Mouse (Mus musculus): ENCODE measurements at regions not wholly inside any gene's neighbourhood (a gene's known extent, or its start where the extent isn't known, plus 50 kb on each side); places are given as distances from the start of the nearest gene placed in this dataset.

DNA sequence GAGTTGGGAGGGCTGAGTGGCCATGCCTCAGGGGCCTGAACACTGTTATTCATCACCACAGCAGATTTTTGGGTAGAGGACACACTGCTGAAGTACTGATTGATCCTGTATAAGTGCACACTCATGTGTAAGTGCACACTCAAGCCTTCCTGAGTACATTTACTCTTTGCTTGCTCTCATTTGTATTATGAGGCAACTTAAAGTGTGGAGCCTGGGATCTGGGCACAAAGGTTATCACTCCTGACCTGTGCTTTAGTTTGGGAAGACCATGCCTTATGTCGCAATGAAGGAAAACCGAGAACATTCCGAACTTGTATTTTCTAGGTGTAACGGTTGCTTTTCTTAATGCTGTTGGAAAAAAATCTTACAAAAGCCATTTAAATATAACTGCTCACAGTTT is 182.2 kb upstream of the Fam3c start:
- no peak for DNase-seq (ENCODE audit: low spot score)
- Histone ChIP-seq H3K36me3 (ENCODE audit: control insufficient read depth, insufficient read depth, low read length) (no peaks in the 10 kb centered on the region), H3K27ac (replicated peaks) (no peak overlapping the region), H3K4me2 (replicated peaks; ENCODE audit: low read depth) (no peak overlapping the region), H3K27me3 (ENCODE audit: control insufficient read depth, insufficient read depth, low read length) (no peaks in the 10 kb centered on the region), H3K4me1 (replicated peaks; ENCODE audit: control insufficient read depth, insufficient read depth) (no peaks in the 10 kb centered on the region), H3K9ac (ENCODE audit: low read length) (no peak overlapping the region), H3K4me3 (ENCODE audit: low read depth, low read length) (no peak overlapping the region), H3K9me3 (ENCODE audit: control insufficient read depth, low read length) (no peaks in the 10 kb centered on the region)
- WGBS: 86% methylated on average over 4 of the region's 4 CpGs
- ATAC-seq (ENCODE audit: low FRiP score, low TSS enrichment): no peak
- TF ChIP-seq EP300 (optimal IDR thresholded peaks at IDR 0.05): no peak

DNA sequence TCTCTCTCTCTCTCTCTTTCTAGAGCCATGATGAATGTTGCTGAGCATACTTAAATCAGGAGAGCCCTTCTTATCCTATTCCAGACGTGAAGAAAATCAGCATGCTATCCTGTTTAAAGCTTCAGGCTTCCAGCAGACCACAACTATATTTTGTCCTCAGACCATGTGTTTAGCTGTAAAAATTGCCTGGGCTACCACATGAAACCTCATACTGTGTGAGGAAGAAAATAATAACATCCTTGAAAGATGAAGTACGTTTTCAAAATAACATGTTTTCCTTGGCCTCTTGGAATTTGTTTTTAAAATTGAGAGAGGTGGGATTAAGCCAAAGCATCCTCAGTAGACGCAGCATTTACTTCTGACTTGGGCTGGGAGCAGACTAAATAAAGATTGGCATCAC is 168.3 kb upstream of the Fam3c start:
- Histone ChIP-seq H3K36me3 (ENCODE audit: control insufficient read depth, insufficient read depth, low read length) (no peaks in the 10 kb centered on the region), H3K27me3 (ENCODE audit: control insufficient read depth, insufficient read depth, low read length) (no peaks in the 10 kb centered on the region), H3K27ac (replicated peaks) (no peak overlapping the region), H3K4me2 (replicated peaks; ENCODE audit: low read depth) (no peak overlapping the region), H3K9ac (ENCODE audit: low read length) (no peak overlapping the region), H3K4me3 (ENCODE audit: low read depth, low read length) (no peak overlapping the region), H3K9me3 (ENCODE audit: control insufficient read depth, low read length) (no peaks in the 10 kb centered on the region), H3K4me1 (replicated peaks; ENCODE audit: control insufficient read depth, insufficient read depth) (no peaks in the 10 kb centered on the region)
- ATAC-seq (ENCODE audit: low FRiP score, low TSS enrichment): no peak
- no peak for DNase-seq (ENCODE audit: low spot score)
- TF ChIP-seq EP300 (optimal IDR thresholded peaks at IDR 0.05) (no peak), CTCF (IDR thresholded peaks at IDR 0.05; ENCODE audit: low read depth) (no peak)
- 60% methylated on average over 3 of the region's 3 CpGs for WGBS

DNA sequence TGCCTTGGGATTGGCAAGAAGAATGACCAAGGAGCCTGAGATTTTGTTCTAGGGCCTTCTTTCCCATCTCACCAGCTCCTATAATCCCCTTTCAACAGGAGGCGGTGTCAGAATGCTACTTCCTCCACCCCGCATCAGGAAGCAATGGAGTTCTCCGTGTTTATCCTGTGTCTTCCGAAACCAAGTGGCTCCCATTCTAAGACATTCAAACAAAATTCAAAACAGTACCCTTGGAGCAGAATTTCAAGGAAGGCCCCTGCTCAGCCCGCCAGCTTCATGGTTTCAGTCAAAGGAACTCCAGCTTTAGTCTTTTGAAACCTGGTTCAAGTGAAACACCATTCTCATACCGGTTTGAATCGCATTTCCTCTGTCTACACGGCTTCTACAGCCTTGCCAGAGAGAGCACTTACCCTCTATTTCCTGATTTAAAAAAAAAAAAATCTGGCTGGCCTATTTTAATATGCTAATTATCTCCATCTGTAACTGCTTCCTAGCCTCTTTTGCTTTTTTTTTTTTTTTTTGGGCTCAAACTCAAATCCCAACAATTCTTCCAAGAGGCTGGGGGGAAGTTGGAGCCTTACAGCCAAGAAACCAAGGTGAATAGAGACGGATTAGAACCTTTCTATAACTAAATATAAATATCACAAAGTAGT is 167.7 kb upstream of the Fam3c start:
- Histone ChIP-seq H3K27ac (replicated peaks) (no peak overlapping the region), H3K4me1 (replicated peaks; ENCODE audit: control insufficient read depth, insufficient read depth) (no peaks in the 10 kb centered on the region), H3K27me3 (ENCODE audit: control insufficient read depth, insufficient read depth, low read length) (no peaks in the 10 kb centered on the region), H3K36me3 (ENCODE audit: control insufficient read depth, insufficient read depth, low read length) (no peaks in the 10 kb centered on the region), H3K4me2 (replicated peaks; ENCODE audit: low read depth) (no peak overlapping the region), H3K9ac (ENCODE audit: low read length) (no peak overlapping the region), H3K4me3 (ENCODE audit: low read depth, low read length) (no peak overlapping the region), H3K9me3 (ENCODE audit: control insufficient read depth, low read length) (no peaks in the 10 kb centered on the region)
- ATAC-seq (ENCODE audit: low FRiP score, low TSS enrichment) (no peak), DNase-seq (ENCODE audit: low spot score) (no peak)
- 78% methylated on average over 9 of the region's 9 CpGs for WGBS
- no peak for TF ChIP-seq CTCF (IDR thresholded peaks at IDR 0.05; ENCODE audit: low read depth)
- TF ChIP-seq EP300 (optimal IDR thresholded peaks at IDR 0.05): no peak

DNA sequence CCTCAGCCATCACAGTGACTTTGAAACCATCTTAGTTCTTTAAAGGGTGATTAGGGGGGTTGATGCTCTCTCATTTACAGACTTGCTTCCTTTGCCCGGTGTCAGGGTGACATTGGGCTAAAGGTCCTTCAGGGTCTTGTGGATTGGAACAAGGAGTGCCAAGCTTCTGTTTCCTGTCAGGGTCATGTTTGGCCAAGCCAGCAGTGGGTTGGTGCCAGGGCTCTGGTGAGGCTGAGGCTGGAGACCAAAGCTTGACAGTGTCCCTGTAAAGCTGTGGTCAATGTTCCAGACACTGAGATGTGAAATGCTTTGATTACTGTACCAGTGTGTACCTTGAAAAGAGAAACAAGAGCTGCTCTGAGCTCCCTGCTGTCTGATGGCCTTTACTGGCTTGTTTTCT is 150.8 kb upstream of the Fam3c start:
- H3K4me2 ChIP-seq (replicated peaks; ENCODE audit: low read depth): no peak overlapping the region
- ATAC-seq (ENCODE audit: low FRiP score, low TSS enrichment) (no peak), DNase-seq (ENCODE audit: low spot score) (no peak)
- TF ChIP-seq EP300 (optimal IDR thresholded peaks at IDR 0.05): no peak
- no peak for TF ChIP-seq CTCF (IDR thresholded peaks at IDR 0.05; ENCODE audit: low read depth)
- H3K9ac ChIP-seq (ENCODE audit: low read length): no peak overlapping the region
- no peak overlapping the region for H3K4me3 ChIP-seq (ENCODE audit: low read depth, low read length)
- no peaks in the 10 kb centered on the region for H3K27me3 ChIP-seq (ENCODE audit: control insufficient read depth, insufficient read depth, low read length)
- H3K4me1 ChIP-seq (replicated peaks; ENCODE audit: control insufficient read depth, insufficient read depth): no peaks in the 10 kb centered on the region
- no peaks in the 10 kb centered on the region for H3K36me3 ChIP-seq (ENCODE audit: control insufficient read depth, insufficient read depth, low read length)
- WGBS: 78% methylated on average over 1 of the region's 1 CpGs
- no peaks in the 10 kb centered on the region for H3K9me3 ChIP-seq (ENCODE audit: control insufficient read depth, low read length)
- no peak overlapping the region for H3K27ac ChIP-seq (replicated peaks)

DNA sequence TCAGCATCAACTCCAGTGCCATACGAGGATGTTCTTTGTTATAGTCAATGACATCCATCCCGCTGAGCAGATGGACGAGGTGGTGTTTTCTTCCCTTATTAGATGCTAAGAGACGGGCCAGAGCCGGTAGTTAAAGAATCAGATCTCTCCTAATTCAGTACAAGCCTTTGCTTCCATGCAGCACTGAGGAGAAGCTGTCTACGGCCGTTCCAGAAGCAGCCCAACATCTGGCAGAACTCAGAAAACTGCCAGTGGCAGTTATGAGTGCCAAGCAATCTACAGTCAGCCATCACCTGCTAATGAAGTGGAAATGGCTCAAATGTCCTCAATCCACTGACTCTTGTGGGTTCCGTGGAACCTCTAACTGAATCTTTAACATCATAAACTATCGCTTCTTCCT is 141.3 kb upstream of the Fam3c start:
- DNase-seq (ENCODE audit: low spot score) (no peak), ATAC-seq (ENCODE audit: low FRiP score, low TSS enrichment) (no peak)
- H3K9me3 ChIP-seq (ENCODE audit: control insufficient read depth, low read length): no peaks in the 10 kb centered on the region
- 73% methylated on average over 9 of the region's 9 CpGs for WGBS
- H3K4me3 ChIP-seq (ENCODE audit: low read depth, low read length): no peak overlapping the region
- H3K4me2 ChIP-seq (replicated peaks; ENCODE audit: low read depth): no peak overlapping the region
- TF ChIP-seq EP300 (optimal IDR thresholded peaks at IDR 0.05): no peak
- TF ChIP-seq CTCF (IDR thresholded peaks at IDR 0.05; ENCODE audit: low read depth): no peak
- no peak overlapping the region for H3K27ac ChIP-seq (replicated peaks)
- no peaks in the 10 kb centered on the region for H3K4me1 ChIP-seq (replicated peaks; ENCODE audit: control insufficient read depth, insufficient read depth)
- H3K9ac ChIP-seq (ENCODE audit: low read length): no peak overlapping the region
- H3K27me3 ChIP-seq (ENCODE audit: control insufficient read depth, insufficient read depth, low read length): no peaks in the 10 kb centered on the region
- no peaks in the 10 kb centered on the region for H3K36me3 ChIP-seq (ENCODE audit: control insufficient read depth, insufficient read depth, low read length)

DNA sequence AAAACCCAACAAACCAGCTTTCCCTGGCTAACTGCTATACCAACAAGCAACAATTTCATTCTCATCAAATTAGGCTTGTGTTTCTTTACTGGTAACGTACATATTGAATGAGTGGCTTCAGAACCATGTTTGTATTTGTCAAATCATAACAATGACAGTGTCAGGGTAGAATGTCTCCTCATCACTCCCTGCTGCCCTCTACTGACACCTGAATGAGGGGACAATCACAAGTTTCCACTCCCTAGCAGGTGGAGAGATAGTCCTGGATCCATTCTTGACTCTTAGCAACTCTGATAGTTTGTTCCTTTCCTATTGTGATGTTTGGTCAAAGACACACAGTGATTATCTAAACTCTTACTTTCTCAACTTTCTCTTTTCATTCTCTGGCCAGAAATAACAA is 140.4 kb upstream of the Fam3c start:
- Histone ChIP-seq H3K4me3 (ENCODE audit: low read depth, low read length) (no peak overlapping the region), H3K36me3 (ENCODE audit: control insufficient read depth, insufficient read depth, low read length) (no peaks in the 10 kb centered on the region), H3K27me3 (ENCODE audit: control insufficient read depth, insufficient read depth, low read length) (no peaks in the 10 kb centered on the region), H3K27ac (replicated peaks) (no peak overlapping the region), H3K9me3 (ENCODE audit: control insufficient read depth, low read length) (no peaks in the 10 kb centered on the region), H3K4me1 (replicated peaks; ENCODE audit: control insufficient read depth, insufficient read depth) (no peaks in the 10 kb centered on the region), H3K4me2 (replicated peaks; ENCODE audit: low read depth) (no peak overlapping the region), H3K9ac (ENCODE audit: low read length) (no peak overlapping the region)
- ATAC-seq (ENCODE audit: low FRiP score, low TSS enrichment) (no peak), DNase-seq (ENCODE audit: low spot score) (no peak)
- TF ChIP-seq EP300 (optimal IDR thresholded peaks at IDR 0.05): no peak
- peak; percentile 39; the same call in 1 of the 2 replicates for TF ChIP-seq CTCF (IDR thresholded peaks at IDR 0.05; ENCODE audit: low read depth)
- WGBS: 74% methylated on average over 1 of the region's 1 CpGs

Measured in stomach, postnatal 0 days (tissue).